Comparison of ENCODE assay signal across 16 mouse cellular contexts in genomic region chr10:40525616-40526155, GRCm38 (mm10). TPM values are rescaled to one million over a fixed set of nuclear protein-coding genes. Genes with fewer than 3 reads are reported as not detected.
DNase-seq lines count a peak whose midpoint lies in the region; ATAC-seq and TF ChIP-seq lines count a peak whose summit lies in the region.
"Had no signal": no experiment of that assay in that cellular context is flagged by ENCODE, and none has a peak within 500 bp of the region (broad histone marks: within the 10 kb centered on the region; RNA-seq: fewer than 3 reads in every experiment).

No protein-coding gene starts in this region.

- H3K9ac ChIP-seq in liver, embryonic 12.5 days, result no peak overlapping the region

- H3K27ac ChIP-seq in liver, embryonic 12.5 days, result no peak overlapping the region
- no peak overlapping the region for H3K27ac ChIP-seq in thymus, adult 2 months (ENCODE audit: control insufficient read depth, insufficient read depth, low read length)

- intact Hi-C loops in left cerebral cortex, postnatal 14 days (cut with DNase I), result loop anchor here (2.0 to 5.0 kb wide), 2 partner anchors 178 to 267 kb away; partner anchors contain the start of gene Gtf3c6

- no peak overlapping the region for H3K4me3 ChIP-seq in liver, embryonic 12.5 days
- peak overlapping the region; percentile 80 for H3K4me3 ChIP-seq in megakaryocyte, embryonic 14.5 days (replicated peaks)
- no peak overlapping the region for H3K4me3 ChIP-seq in thymus, adult 2 months (ENCODE audit: control insufficient read depth, insufficient read depth, low read length)
- H3K4me3 ChIP-seq: erythroblast, embryonic 14.5 days had no signal

- no peak overlapping the region for H3K4me2 ChIP-seq in liver, embryonic 12.5 days

- ATAC-seq in CD4-positive, CD25-positive, alpha-beta regulatory T cell, adult 4 months, result no peak
- no peak for ATAC-seq in liver, embryonic 12.5 days

- whole genome bisulfite sequencing in liver, embryonic 12.5 days (ENCODE audit: insufficient replicate concordance), result 26% methylated on average over 9 of the region's 9 CpGs
- 45% methylated on average over 9 of the region's 9 CpGs for WGBS in thymus, adult 2 months

- no peaks in the 10 kb centered on the region for H3K9me3 ChIP-seq in liver, embryonic 12.5 days (replicated peaks)
- no peaks in the 10 kb centered on the region for H3K9me3 ChIP-seq in megakaryocyte, embryonic 14.5 days

- no peak for TF ChIP-seq POLR2A in thymus, adult 2 months (IDR thresholded peaks at IDR 0.05; ENCODE audit: control insufficient read depth, extremely low read depth, insufficient read depth, low read length, poor library complexity)

- DNase-seq in CD4-positive, CD25-positive, alpha-beta regulatory T cell, adult 2 months (ENCODE audit: low read depth, low spot score), result peak; percentile 20
- DNase-seq in liver, result peak; percentile 21
- DNase-seq in brain, adult 2 months (ENCODE audit: low read depth, low spot score), result peak; percentile 29
- DNase-seq in thymus, adult 2 months, result no peak
- DNase-seq in left cerebral cortex, postnatal 14 days (ENCODE audit: low spot score in 2 of 2), result no peak
- DNase-seq: gastrocnemius, postnatal 14 days; thymus, postnatal 36 days had no signal

- no peak for TF ChIP-seq CTCF in thymus, adult 2 months (IDR thresholded peaks at IDR 0.05; ENCODE audit: borderline replicate concordance, control insufficient read depth, extremely low read depth, insufficient read depth, low read length, poor library complexity)

- H3K27me3 ChIP-seq in liver, embryonic 12.5 days (replicated peaks), result 0 out of 2 replicates have a peak, but pooled peaks cover 3% of the 10 kb centered on the region
- no peaks in the 10 kb centered on the region for H3K27me3 ChIP-seq in megakaryocyte, embryonic 14.5 days (replicated peaks)
- no peaks in the 10 kb centered on the region for H3K27me3 ChIP-seq in thymus, adult 2 months (ENCODE audit: control insufficient read depth, insufficient read depth, low read length)

- no peaks in the 10 kb centered on the region for H3K36me3 ChIP-seq in liver, embryonic 12.5 days
- no peaks in the 10 kb centered on the region for H3K36me3 ChIP-seq in megakaryocyte, embryonic 14.5 days (replicated peaks; ENCODE audit: low read length)
- H3K36me3 ChIP-seq in thymus, adult 2 months (ENCODE audit: control insufficient read depth, insufficient read depth, low read length), result no peaks in the 10 kb centered on the region

- H3K4me1 ChIP-seq in liver, embryonic 12.5 days, result peaks cover 49% of the 10 kb centered on the region
- peaks cover 91% of the 10 kb centered on the region for H3K4me1 ChIP-seq in megakaryocyte, embryonic 14.5 days
- peaks cover 32% of the 10 kb centered on the region for H3K4me1 ChIP-seq in thymus, adult 2 months (replicated peaks; ENCODE audit: control insufficient read depth, insufficient read depth, low read length)

RNA-seq across cellular contexts. Expression of gene Slc22a16, which starts 44.5 kb away (rescaled TPM):
- polyA plus RNA-seq in CD4-positive, CD25-positive, alpha-beta regulatory T cell, adult 4 months (2017; shearing (Covaris generic)), result not detected
- not detected in 2 replicates for polyA plus RNA-seq in liver, embryonic 12.5 days (2016; fragmentation: Nextera tagmentation; extraction: Ambion mirVana)
- not detected in 2 replicates for polyA plus RNA-seq in megakaryocyte, embryonic 14.5 days (2012; ENCODE audit: insufficient read depth, low replicate concordance)
- not detected in 2 replicates for polyA plus RNA-seq in thymus, adult 2 months (2012; rRNA removed)
- not detected for total RNA-seq in left cerebral cortex, postnatal 14 days (2021)
- total RNA-seq: adrenal gland, adult 18-20 months; gastrocnemius, postnatal 14 days; heart, postnatal 25 days had no signal
- polyA plus RNA-seq: cortical plate, adult 2 months; erythroblast, embryonic 14.5 days; intestine, embryonic 14.5 days; limb, embryonic 11.5 days had no signal

Comparison
In these comparisons a context has a peak if more than half of its experiments do, and no peak if none do; other contexts are left out.
1. DNase-seq: peak in CD4-positive, CD25-positive, alpha-beta regulatory T cell, adult 2 months (single experiment), liver (single experiment) and brain, adult 2 months (single experiment); none in thymus, adult 2 months (single experiment) and left cerebral cortex, postnatal 14 days (0 of 2).